Mouse (Mus musculus): ENCODE measurements around the gene Olfr15.
A peak's percentile ranks its signal among the peaks of the same experiment; 100 is the strongest.

Gene Olfr15

DNA sequence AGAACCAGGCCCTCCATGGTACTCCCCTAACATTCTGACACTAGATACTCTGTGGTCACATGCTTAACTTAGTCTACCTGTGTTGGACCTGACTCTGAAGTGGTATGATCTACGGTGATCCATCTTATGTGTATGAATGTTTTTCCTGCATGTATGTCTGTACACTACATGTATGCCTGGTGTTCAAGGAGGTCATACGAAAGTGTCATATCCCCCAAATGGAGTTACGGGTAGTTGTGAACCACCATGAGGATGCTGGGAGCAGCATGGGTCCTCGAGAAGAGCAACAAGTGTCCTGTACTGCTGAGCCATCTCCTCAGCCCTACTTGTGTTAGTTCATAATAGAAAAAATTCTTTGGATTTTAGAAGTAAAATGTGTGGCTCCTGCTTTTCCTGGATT lies 45.7 kb downstream of the Olfr15 start:
- DNase-seq: no peak

DNA sequence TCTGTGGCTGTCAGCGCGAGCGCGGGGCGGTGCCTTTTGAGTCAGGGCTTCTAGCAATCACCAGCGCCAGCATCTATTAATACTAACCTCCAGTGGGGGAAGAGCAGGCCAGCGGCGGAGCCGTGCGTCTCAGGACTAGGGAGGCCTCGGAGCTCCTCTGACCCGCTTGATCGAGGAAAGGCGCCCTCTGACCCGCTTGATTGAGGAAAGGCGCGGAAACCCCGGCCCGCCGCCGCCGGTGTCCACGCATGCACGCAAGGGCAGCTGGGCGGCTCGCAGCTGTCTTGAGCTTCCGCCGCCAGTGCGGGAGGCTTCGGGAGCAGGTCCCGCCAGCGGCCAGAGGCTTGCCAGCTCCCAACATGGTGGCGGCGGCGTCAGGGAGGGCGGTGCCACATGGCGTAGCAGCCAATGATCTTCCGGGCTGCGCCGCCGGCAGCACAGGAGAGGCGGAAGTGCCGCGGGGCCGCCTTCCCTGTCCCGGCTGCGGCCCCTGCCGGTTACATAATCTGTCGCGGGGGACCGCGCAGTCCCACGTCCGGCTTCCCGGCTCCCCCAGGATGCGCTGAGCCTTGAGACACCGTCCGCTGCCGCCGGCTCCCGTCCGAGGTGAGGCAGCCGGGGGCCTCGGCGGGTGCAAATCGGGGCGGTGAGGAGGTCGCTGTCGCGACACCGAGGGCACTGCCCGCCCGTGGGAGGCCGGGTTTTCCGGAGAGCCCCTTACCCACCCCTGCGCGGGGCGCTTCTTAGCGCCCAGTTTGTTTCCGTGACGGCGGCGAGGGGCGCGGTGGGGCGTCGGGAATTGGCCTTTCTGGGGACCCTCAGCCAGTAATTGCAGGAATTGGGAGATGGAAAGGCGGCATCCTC lies 53.8 kb downstream of the Olfr15 start, which contains the start of the genes Zfp597 and Gm20695:
Gene Zfp597, minus strand, starts transcription at position 361 of the 864 bp plus-strand sequence.
Gene Gm20695, plus strand, starts transcription at position 448 of the 864 bp plus-strand sequence.
- DNase-seq: peak; percentile 90 to 93

DNA sequence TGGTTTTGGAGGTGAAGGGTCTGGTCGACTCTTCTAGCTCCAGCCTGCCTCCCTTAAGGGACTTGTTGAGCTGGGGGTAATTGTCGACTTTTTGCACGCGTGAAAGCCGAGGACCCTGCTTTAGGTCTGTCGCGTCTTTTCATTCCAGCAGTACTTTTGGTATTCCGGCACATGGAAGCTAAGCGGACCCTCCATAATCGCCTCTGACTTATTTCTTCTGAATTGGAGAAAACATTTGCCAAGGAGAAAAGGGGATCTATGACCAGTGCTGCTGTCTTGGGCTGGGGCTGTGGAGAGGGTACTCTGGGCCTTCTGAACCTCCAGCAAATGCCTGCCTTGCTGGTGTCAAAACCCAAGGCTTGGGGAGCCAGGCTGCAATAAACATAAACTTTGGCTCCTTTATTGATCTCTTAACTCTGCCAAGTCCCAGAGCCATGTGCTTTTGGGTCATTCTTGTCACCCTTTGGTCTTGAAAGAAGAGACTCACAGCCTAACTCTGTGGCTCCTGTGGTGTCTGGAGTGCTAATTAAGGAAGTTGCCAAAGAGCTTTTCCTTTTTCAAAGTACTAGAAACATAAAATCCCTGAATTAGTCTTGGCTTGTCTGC lies 54.5 kb downstream of the Olfr15 start:
- DNase-seq: no peak

DNA sequence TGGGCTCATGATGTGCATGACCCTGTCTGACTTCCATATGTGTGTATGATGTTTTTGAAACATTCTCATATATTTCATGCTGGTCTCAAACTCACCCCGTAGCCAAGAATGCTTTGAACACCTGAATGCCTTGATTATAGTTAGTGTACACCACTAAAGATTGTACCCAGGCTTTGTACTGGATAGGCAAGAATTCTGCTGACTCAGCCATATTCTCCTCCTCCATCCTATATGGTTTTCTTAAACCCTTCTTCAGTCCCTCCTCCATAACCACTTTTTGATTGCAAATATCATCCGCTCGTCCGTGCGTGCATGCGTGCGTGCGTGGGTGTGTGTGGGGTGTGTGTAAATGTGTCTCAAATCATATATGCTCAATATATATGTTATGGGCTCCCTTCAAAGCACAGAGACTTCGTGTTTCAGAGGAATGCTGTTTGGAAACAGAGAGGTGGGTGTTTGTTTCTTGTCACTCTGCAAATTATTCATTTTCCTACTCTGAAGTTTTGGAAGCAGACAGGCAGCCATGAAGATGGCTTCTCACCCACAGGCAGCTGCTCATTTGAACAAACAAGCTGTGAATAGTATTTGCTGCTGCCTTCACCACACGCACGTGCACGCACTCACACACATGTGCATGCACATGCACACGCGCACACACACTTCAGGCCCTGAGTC lies 61.1 kb downstream of the Olfr15 start:
- DNase-seq: no peak

DNA sequence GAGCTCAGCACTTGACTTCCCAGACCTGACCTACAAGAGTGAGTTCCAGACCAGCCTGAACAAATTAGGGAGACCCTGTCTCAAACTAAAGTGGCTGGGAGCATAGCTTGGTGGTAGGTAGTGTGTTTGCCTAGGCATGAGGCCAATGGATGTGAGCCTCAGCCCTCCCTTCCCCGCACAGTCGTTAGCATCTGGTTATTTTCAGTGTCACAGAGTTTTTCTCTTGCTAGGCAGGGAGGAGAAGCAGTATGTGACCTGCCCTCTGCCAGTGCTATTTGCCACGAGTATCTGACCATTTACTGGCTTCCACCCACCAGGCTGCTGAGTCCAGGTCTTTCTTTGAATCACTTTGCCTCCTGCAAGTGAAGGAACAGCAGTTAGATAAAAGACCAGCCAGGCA lies 63.1 kb downstream of the Olfr15 start:
- no peak for DNase-seq
